In genomic region chr11:70233016-70233415, GRCm38 (mm10) we compare ENCODE assay signal across 9 mouse cellular contexts. TPM values are rescaled to one million over a fixed set of nuclear protein-coding genes. Genes with fewer than 3 reads are reported as not detected.
DNase-seq lines count a peak whose midpoint lies in the region; ATAC-seq and TF ChIP-seq lines count a peak whose summit lies in the region.
"Had no signal": no experiment of that assay in that cellular context is flagged by ENCODE, and none has a peak within 500 bp of the region (broad histone marks: within the 10 kb centered on the region; RNA-seq: fewer than 3 reads in every experiment).

No protein-coding gene starts in this region.

- H3K9ac ChIP-seq in kidney, embryonic 15.5 days = peak overlapping the region; percentile 47
- H3K9ac ChIP-seq in hindbrain, embryonic 14.5 days = peak overlapping the region; percentile 48
- peak overlapping the region; percentile 51 for H3K9ac ChIP-seq in midbrain, postnatal 0 days (replicated peaks; ENCODE audit: low read length, poor library complexity, severe bottlenecking)

- 0 out of 2 replicates have a peak overlapping the region, but pooled peaks have one; percentile 9 for H3K27ac ChIP-seq in kidney, embryonic 15.5 days
- no peak overlapping the region for H3K27ac ChIP-seq in hindbrain, embryonic 14.5 days
- no peak overlapping the region for H3K27ac ChIP-seq in midbrain, postnatal 0 days (ENCODE audit: low read depth, low read length)
- H3K27ac ChIP-seq: macrophage had no signal

- H3K36me3 ChIP-seq in kidney, embryonic 15.5 days = peaks cover 17% of the 10 kb centered on the region
- H3K36me3 ChIP-seq in hindbrain, embryonic 14.5 days (replicated peaks; ENCODE audit: control insufficient read depth, insufficient read depth) = peaks cover 19% of the 10 kb centered on the region
- H3K36me3 ChIP-seq in midbrain, postnatal 0 days (ENCODE audit: insufficient read depth, low read length) = peaks cover 15% of the 10 kb centered on the region; the same call in 1 of the 2 replicates

- H3K27me3 ChIP-seq in kidney, embryonic 15.5 days = peaks cover 34% of the 10 kb centered on the region
- H3K27me3 ChIP-seq in hindbrain, embryonic 14.5 days (ENCODE audit: control insufficient read depth, insufficient read depth, low read length) = peaks cover 32% of the 10 kb centered on the region
- H3K27me3 ChIP-seq in midbrain, postnatal 0 days (ENCODE audit: insufficient read depth, low read length) = peaks cover 17% of the 10 kb centered on the region

- no peaks in the 10 kb centered on the region for H3K9me3 ChIP-seq in kidney, embryonic 15.5 days (replicated peaks)
- no peaks in the 10 kb centered on the region for H3K9me3 ChIP-seq in hindbrain, embryonic 14.5 days (ENCODE audit: control insufficient read depth, low read length)
- H3K9me3 ChIP-seq in midbrain, postnatal 0 days (ENCODE audit: low read length) = no peaks in the 10 kb centered on the region

- peak overlapping the region; percentile 70 for H3K4me2 ChIP-seq in kidney, embryonic 15.5 days
- H3K4me2 ChIP-seq in hindbrain, embryonic 14.5 days (replicated peaks) = peak overlapping the region; percentile 50
- H3K4me2 ChIP-seq in midbrain, postnatal 0 days (ENCODE audit: low read depth, low read length, poor library complexity, severe bottlenecking) = peak overlapping the region; percentile 52

- DNase-seq in kidney, adult 11 months = no peak
- peak; percentile 64 for DNase-seq in cerebellum, postnatal 14 days
- no peak for DNase-seq in hindbrain, embryonic 14.5 days (ENCODE audit: low spot score)
- no peak for DNase-seq in midbrain, postnatal 0 days (ENCODE audit: low spot score)
- no peak for DNase-seq in right cerebral cortex, postnatal 25 days
- DNase-seq in frontal cortex, postnatal 25 days (ENCODE audit: low spot score in 2 of 2) = no peak
- no peak for DNase-seq in right cerebral cortex, postnatal 14 days

- TF ChIP-seq CTCF in midbrain, postnatal 0 days (IDR thresholded peaks at IDR 0.05) = no peak

- no peak for ATAC-seq in kidney, embryonic 15.5 days (replicated peaks; ENCODE audit: low FRiP score)
- no peak for ATAC-seq in hindbrain, embryonic 14.5 days (ENCODE audit: low FRiP score)
- no peak for ATAC-seq in midbrain, postnatal 0 days (ENCODE audit: low FRiP score)

- 31% methylated on average over 8 of the region's 8 CpGs for WGBS in kidney, embryonic 15.5 days
- 36% methylated on average over 8 of the region's 8 CpGs for WGBS in hindbrain, embryonic 14.5 days
- WGBS in midbrain, postnatal 0 days = 38% methylated on average over 8 of the region's 8 CpGs

- H3K4me3 ChIP-seq in kidney, embryonic 15.5 days (replicated peaks) = peak overlapping the region; percentile 43
- peak overlapping the region; percentile 22; the same call in 1 of the 2 replicates for H3K4me3 ChIP-seq in hindbrain, embryonic 14.5 days (replicated peaks; ENCODE audit: low read length)
- peak overlapping the region; percentile 32 for H3K4me3 ChIP-seq in midbrain, postnatal 0 days (ENCODE audit: low read depth, low read length)

- H3K4me1 ChIP-seq in kidney, embryonic 15.5 days = peaks cover 75% of the 10 kb centered on the region
- H3K4me1 ChIP-seq in hindbrain, embryonic 14.5 days (replicated peaks; ENCODE audit: control insufficient read depth, insufficient read depth, low read length) = peaks cover 27% of the 10 kb centered on the region
- peaks cover 7% of the 10 kb centered on the region; the same call in 1 of the 2 replicates for H3K4me1 ChIP-seq in midbrain, postnatal 0 days (ENCODE audit: insufficient read depth, low read length)

RNA-seq across cellular contexts. Expression of gene Bcl6b, which starts 3.4 kb away (rescaled TPM):
- polyA plus RNA-seq in kidney, embryonic 15.5 days (2015; fragmentation: Nextera tagmentation; extraction: Ambion mirVana) = 26.9 and 28.4 TPM in 2 replicates
- 5.0 and 5.2 TPM in 2 replicates for polyA plus RNA-seq in hindbrain, embryonic 14.5 days (2014; fragmentation: Nextera tagmentation; extraction: Ambion mirVana)
- total RNA-seq in midbrain, postnatal 0 days (2014; rRNA removed) = 3.8 and 6.8 TPM in 2 replicates
- 2.4 and 2.7 TPM in 2 replicates for polyA plus RNA-seq in midbrain, postnatal 0 days (2015; fragmentation: Nextera tagmentation; extraction: Ambion mirVana)
- polyA plus RNA-seq: macrophage had no signal

RNA-seq across cellular contexts. Expression of gene 0610010K14Rik, which starts 4.7 kb away (rescaled TPM):
- 178 and 179 TPM in 2 replicates for polyA plus RNA-seq in kidney, embryonic 15.5 days (2015; fragmentation: Nextera tagmentation; extraction: Ambion mirVana)
- polyA plus RNA-seq in hindbrain, embryonic 14.5 days (2014; fragmentation: Nextera tagmentation; extraction: Ambion mirVana) = 155 and 161 TPM in 2 replicates
- 43.0 and 76.9 TPM in 2 replicates for total RNA-seq in midbrain, postnatal 0 days (2014; rRNA removed)
- polyA plus RNA-seq in midbrain, postnatal 0 days (2015; fragmentation: Nextera tagmentation; extraction: Ambion mirVana) = 138 and 154 TPM in 2 replicates

RNA-seq across cellular contexts. Expression of gene Gm21988, which starts 6.6 kb away (rescaled TPM):
- polyA plus RNA-seq in kidney, embryonic 15.5 days (2015; fragmentation: Nextera tagmentation; extraction: Ambion mirVana) = 10.4 and 13.0 TPM in 2 replicates
- polyA plus RNA-seq in hindbrain, embryonic 14.5 days (2014; fragmentation: Nextera tagmentation; extraction: Ambion mirVana) = 12.6 and 15.9 TPM in 2 replicates
- total RNA-seq in midbrain, postnatal 0 days (2014; rRNA removed) = 3.4 and 5.5 TPM in 2 replicates
- polyA plus RNA-seq in midbrain, postnatal 0 days (2015; fragmentation: Nextera tagmentation; extraction: Ambion mirVana) = 18.6 and 20.1 TPM in 2 replicates

RNA-seq across cellular contexts. Expression of gene Rnasek, which starts 6.6 kb away (rescaled TPM):
- 203 and 212 TPM in 2 replicates for polyA plus RNA-seq in kidney, embryonic 15.5 days (2015; fragmentation: Nextera tagmentation; extraction: Ambion mirVana)
- 342 and 388 TPM in 2 replicates for polyA plus RNA-seq in hindbrain, embryonic 14.5 days (2014; fragmentation: Nextera tagmentation; extraction: Ambion mirVana)
- 66.1 and 81.2 TPM in 2 replicates for total RNA-seq in midbrain, postnatal 0 days (2014; rRNA removed)
- 588 and 612 TPM in 2 replicates for polyA plus RNA-seq in midbrain, postnatal 0 days (2015; fragmentation: Nextera tagmentation; extraction: Ambion mirVana)

RNA-seq across cellular contexts. Expression of gene Slc16a13, which starts 12.2 kb away (rescaled TPM):
- 13.3 TPM in 2 replicates for polyA plus RNA-seq in kidney, embryonic 15.5 days (2015; fragmentation: Nextera tagmentation; extraction: Ambion mirVana)
- polyA plus RNA-seq in hindbrain, embryonic 14.5 days (2014; fragmentation: Nextera tagmentation; extraction: Ambion mirVana) = 12.9 and 13.4 TPM in 2 replicates
- 9.9 and 26.1 TPM in 2 replicates for total RNA-seq in midbrain, postnatal 0 days (2014; rRNA removed)
- polyA plus RNA-seq in midbrain, postnatal 0 days (2015; fragmentation: Nextera tagmentation; extraction: Ambion mirVana) = 9.9 and 10.1 TPM in 2 replicates

Comparison
In these comparisons a context has a peak if more than half of its experiments do, and no peak if none do; other contexts are left out.
1. DNase-seq: peak in cerebellum, postnatal 14 days (2 of 2); none in kidney, adult 11 months (single experiment), hindbrain, embryonic 14.5 days (single experiment), midbrain, postnatal 0 days (single experiment), right cerebral cortex, postnatal 25 days (single experiment), frontal cortex, postnatal 25 days (0 of 2) and right cerebral cortex, postnatal 14 days (single experiment).
2. Peak in every context shown above with its lines, with median percentiles within 50 percentile points of each other: H3K4me2 ChIP-seq, H3K4me3 ChIP-seq and H3K9ac ChIP-seq.